Mouse (Mus musculus): ENCODE measurements at regions not wholly inside any gene's neighbourhood (a gene's known extent, or its start where the extent isn't known, plus 50 kb on each side); places are given as distances from the start of the nearest gene placed in this dataset.

DNA sequence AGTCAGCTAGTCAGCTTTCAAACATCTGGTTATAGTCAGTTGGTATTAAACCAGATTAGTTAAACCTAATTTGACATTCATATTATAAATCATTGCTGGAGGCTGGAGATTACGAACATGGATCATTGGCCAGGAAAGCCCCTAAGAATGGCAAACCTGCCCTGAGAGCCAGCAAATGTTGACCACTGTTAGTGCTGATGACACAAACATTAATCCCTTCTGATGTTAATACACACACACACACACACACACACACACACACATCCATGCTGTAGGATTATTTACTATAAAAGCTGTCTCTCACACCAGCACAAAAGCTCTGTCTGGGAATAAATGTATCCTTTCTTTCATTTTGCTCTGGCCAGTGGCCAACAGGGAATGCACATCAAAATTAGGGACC lies 329.4 kb upstream of the Atp2b1 start:
- no peak for DNase-seq

DNA sequence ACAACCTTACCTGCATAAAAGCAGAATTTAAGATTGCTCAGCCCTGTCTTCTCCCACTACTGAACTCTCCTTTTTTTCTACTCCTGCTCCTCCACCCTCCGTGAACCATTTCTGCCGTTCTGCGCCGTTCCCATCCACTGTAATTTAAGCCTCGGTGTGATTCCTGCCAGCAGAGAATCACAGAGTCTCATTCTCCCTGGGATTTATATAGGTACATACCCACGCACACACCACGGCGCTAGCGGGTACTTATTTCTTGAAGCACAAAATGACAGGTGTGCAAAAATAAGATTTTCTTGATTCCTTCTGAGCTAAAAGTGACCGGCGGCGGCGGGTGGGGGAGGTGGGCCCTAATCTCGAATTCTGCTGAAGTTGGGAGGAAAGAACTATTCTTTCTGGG lies 324.5 kb upstream of the Atp2b1 start:
- DNase-seq: no peak

DNA sequence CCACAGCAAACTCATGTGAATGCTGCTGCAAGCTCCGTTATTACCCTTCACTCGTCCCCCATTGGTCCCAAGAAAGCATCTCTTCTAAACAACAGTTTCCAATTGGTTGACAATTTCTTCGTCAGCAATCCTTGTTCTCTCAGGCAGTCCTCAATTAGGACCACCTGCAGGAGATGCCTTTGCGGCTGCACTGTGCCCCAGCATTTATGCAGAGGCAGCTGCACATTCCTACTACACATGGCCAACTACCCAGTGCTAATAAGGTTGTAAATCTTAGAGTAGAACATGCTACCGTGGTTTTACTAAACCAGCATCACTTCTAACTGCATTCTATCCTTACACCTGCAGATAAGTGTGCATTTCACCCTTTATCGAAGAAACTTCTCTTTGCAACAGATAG lies 322.1 kb upstream of the Atp2b1 start:
- no peak for DNase-seq

DNA sequence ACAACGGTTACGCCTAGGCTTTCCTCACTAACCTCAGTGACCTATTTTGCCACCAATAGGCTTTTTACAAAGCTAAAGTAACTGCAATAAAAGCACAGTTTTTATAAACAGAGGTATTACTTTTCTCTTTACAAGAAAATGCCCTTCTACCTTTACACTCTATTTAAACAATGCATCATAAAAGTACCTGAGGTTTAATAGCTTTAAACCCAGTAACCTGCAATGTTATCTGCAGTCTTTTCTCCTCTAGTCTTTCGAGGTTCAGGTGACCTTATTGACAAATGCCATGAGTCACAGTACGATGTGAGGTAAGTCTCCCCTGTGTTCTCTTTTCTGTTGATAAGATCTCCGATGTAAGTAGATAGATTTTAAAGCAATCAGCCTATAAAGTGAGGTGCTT lies 320.3 kb upstream of the Atp2b1 start:
- no peak for DNase-seq

DNA sequence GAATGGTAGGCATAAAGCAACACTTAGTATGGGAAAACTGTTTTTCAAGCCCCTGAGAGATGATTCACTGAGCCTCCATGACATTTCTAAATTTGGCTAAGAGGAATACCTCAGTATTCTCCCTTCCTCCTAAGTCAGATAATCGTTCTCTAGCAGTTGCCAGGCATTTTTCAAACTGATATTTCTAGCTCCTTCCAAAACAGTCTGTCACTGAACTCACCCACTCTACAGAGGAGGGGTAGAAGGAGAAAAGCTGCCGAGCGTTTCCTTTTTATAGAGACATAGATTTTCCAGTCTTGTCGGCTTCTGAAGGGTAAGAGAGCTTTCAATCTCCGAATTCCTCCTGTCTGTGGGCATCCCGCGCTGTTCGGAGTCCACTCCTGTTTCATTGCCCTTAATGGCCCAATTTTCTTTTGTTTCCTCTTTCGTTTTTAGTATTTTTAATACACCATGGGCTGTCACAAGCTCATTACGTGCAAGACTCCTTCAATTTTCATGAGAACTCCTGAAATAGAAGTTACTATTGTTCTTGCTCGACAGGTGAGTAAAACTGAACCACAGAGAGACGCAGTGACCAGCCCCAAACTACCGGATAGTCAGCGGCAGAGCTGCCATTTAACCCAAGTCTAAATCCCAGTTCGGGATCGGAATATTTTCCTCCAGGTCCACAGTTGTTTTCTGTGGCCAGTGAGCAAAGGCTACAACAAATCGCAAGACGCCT lies 305.8 kb upstream of the Atp2b1 start:
- DNase-seq: no peak

DNA sequence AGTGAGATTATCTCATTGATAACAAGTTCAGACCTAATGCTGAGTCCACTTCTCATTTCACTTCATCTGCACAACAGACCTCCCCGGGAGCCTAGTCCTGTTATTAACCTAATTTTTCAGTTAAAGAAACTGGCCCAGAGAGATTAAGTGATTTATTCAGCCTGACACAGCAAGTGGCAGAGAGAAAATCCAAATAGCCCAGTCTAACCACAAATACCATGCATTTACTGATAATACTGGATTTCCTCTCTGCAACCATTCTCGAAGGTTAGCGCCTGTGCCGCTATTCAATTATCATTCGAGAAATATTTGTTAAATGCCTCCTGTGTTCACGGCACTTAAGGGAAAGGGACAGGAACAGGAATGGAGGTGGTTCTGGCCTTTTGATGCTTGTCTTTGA lies 303.5 kb upstream of the Atp2b1 start:
- no peak for DNase-seq

DNA sequence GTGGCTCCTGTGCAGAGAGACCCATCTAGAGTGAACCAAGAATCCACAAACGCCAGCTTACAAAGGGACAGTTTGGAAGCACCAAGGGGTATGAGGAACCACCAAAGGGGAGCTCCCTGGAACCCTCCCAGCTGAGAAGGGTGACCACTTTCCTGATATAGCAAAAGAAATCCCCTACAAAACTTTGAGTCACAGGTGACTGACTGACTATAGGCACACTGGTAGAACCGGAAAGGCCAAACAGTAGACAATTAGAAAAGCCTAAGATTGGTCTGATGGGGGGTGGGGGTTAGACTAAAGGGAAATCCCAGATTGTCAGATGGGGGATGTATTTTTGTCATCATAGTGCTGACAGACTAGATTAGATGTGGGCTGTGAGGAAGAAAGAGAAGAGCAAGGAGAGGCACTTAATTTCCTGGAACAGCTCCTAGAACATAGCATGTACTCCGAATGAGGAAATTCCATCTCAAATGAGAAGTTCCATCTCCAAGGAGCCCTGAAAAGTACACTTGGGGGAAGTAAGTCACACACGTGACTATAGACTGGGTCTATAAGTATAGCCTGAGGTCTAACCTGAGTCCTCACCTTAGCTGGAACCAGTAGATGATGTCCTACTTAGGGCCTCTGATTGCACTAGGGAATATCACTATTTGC lies 302.4 kb upstream of the Atp2b1 start:
- DNase-seq: no peak

DNA sequence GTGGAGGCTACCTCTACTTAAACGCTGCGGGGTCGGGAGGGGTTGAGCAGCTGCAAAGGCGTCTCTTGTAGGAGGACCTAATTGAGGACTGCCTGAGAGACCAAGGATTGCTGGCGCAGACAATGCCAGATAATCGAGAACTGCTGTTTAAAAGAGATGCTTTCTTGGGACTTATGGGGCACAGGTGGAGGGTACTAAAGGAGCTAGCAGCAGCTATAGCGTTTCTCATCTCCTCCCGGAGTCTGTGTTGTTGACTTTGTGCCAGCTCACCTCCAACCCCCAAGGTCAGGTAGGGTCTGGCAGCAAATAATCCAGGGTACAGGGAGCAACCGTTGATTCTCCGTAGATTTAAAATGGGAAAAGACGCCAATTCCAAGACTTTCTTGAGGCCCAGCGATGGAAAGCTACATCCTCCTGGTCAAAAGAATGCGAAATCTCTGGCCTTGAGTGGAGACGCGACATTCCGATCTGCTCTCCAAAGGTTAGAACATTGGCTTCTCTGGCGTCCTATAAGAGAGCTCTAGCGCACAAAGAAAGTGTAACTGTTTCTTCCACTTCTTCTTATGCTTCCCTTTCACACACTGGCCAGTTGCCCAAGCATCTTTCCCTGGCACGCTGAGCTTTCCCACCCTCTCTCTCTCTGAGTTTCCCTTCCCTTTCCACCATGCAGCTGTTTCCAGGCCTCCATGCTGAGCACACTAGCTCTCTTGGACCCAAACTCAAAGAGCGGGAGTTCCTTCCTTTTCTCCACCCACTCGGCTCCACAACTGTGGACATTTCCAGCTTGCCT lies 295.3 kb upstream of the Atp2b1 start:
- DNase-seq: no peak

DNA sequence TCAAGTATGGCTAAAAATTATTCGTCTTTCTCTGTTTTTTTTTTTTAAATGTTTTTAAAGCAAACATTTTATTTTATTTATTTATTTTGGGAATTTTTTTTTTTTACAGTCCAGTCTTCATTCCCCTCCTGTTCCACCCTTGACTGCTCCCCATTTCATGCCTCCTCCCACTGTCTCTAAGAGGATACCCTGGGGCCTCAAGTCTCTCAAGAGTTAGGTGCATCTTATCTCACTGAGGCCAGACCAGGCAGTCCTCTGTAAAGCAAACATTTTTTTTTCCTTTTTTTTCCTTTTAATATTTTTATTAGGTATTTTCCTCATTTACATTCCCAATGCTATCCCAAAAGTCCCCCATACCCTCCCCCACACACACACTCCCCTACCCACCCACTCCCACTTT lies 290.1 kb upstream of the Atp2b1 start:
- DNase-seq: no peak

DNA sequence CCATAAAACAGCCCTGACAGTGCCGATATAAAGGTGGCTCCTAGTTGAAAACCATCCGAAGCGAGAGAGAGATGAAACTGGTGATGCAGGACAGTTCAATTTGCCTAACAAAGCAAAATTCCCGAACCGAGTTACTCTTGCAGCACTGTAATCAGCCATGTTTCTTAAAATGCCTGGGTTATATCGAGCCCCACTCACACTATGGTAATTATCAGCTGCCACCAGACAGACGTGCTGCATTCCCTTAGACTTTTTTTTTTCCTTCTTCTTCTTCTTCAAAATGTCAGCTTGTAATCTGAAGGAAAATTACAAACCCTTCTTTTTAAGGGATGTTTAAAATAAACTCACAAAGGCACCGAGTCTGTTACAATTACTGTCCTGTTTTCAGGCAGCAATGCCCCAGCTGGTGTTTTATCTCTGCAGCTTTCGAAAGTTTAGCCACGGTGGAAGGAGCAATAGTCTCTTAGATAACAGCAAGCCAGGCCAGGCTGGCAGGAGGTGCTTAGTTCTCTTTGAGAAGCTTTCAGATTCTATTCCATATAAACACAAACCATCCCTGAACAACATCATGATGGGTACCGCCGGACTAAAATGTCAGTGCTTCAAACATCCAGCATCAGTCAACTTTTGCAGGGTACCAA lies 289.4 kb upstream of the Atp2b1 start:
- DNase-seq: no peak

DNA sequence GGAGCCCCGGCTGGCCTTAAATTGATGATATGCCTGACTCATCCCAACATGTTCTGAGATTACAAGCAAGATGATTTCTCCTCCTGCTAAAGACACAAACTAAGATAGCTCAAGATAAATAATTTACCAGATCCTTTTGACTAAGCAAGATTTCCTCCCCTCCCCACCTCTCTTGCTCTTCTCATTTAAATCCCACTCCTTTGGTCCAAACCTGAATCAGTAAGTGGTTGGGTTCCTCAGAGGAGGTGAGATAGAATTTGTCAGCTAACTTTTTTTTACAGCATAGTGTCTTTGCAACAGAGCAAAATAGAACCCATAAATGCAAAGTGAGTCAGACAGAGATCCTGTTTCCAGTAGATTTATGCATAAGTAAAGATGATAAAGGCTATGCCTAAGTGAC lies 286.0 kb upstream of the Atp2b1 start:
- DNase-seq: no peak

DNA sequence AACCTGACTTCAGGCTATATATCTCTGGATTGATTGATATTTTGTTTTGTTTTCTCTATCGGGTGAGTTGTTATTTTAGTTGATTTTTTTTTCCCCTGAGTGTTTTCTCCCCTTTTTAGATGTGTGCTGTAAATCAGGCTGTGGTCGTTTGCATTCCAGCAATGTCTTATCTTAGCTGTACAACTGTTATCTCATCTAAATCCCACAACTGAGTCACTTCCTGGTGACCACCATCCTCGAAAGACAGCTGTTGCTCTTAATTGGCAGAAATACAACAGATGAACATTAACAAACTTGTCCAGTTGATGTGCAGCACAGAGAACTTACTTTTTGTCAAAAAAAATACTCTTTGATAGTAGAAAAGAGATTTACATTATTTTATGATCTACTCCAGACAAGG lies 285.0 kb upstream of the Atp2b1 start:
- no peak for DNase-seq

DNA sequence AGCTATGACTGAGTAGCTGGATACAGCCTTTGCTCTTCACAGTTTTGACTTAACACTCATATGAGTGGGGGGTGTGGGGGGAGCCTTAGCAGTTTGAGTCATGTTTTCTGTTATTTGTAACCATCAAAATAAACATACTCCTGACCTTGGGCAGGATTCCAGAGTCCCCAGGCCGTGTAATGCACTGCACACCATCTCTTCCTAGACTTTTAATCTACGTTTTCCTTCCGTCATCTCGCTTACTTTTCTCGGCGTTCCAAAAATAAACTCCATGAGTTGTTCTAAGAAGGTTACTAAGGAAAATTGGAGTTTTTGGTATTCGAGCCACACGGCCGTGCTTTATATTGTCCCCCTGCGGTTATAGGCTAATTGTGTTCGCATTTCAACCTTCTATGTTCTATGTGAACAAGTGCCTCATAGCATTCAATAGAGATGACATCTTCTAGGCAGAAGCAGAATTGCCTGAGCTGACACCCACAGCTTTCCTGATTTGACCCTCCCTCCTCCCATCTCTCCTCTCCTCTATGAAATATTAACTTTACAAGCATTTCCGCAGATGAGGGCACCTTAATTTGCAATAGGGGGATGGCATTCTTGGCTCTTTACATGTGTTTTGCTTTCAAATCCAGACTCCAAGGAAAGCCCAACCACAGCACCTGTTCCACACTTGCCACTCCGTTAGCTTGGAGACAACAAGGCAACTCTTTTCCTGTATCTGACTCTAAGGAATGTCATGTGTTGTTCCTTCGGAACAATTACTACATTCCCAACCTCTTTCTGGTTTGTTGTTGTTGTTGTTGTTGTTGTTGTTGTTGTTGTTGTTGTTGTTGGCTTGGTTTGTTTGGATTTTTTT lies 276.2 kb upstream of the Atp2b1 start:
- DNase-seq: no peak

DNA sequence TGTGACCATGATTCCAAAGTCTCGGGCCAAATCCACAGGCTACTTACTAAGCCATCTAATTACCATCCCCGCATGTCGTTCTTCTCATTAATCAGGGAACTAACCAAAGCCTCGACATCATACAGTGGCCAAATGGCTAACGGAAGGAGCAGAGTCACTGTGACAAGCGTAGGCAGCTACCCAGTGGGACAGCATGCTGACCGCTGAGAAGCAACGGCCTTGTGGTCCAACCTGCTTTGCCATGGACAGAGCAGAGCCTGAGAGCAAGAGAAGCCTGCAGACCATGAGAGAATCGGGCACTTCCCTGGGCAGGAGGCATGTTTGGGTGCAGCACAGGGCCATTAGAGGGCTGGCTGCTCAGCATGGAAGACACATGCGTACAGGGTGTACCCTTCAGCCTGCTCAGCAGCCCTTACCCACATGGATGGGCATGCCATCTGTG lies 268.5 kb upstream of the Atp2b1 start:
- DNase-seq: no peak

DNA sequence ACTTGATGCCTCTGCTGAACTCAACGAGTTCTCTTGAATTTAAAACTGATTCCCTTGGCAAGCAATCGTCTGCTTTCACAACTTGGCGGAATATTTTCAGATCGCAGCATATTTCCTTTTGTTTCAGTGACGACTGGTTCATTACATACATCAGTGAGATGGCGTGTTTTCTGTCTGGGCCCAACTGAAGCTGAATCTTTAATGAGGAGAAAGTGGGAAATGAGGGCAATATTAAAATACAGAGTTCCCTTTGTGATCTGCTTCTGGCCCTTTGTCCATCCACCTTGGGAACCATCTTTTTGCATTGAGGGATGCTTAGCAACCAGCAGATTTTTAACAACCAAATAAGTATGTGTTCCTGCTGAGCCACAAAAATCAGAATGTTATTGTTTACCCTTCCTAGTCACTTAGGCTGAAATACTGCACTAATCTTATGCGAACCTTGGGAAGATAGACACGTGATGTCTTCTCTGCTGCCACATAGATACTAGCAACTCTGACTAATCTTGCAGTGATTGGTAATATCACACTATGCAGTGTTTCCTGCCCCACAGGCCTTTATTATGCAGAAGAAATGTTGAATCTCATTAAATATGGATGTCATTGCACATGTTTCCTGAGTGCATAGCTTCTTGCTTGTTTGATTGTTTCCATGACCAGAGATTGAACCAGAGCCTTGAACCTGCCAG lies 267.8 kb upstream of the Atp2b1 start:
- no peak for DNase-seq

DNA sequence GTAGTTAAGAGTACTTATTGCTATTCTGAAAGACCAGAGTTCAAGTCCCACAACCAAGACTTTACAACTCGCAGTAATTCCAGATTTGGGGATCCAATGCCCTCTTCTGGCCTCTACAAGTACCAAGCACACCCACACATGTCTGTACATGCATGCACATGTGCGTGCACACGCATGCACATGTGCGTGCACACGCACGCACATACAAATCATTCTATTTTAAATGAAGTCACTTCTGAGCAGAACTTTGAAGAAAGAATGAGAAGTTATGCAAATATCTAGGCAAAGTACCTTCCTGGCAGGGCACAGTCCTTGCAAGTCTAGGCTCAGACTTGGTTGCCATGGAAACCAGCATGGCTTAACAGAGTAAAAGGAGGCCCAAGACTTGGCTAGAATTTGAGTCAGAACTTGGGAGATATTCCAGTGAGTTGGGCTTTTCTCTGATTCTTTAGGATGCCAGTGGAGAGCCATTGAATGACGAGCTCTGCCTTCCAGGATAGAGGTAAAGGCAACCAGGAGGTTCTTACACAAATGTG lies 265.4 kb upstream of the Atp2b1 start:
- DNase-seq: no peak

DNA sequence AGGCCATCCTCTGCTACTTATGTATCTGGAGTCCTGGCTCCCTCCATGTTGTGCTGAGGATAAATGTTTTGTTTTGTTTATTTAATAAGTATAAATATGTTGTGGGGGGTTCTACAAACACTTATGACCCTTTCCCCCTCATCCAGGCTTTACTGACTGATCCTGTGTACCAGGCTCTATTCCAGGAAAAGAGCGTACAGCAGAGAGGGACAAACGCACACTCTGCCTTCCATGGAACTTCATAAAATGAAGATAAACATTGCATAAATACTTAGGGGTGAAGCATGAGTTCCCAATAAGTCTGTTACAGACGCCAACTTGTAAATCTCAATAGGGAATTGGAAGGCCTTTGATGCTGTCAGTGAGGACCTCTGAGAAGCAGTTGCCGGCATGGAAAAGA lies 263.7 kb upstream of the Atp2b1 start:
- DNase-seq: no peak

DNA sequence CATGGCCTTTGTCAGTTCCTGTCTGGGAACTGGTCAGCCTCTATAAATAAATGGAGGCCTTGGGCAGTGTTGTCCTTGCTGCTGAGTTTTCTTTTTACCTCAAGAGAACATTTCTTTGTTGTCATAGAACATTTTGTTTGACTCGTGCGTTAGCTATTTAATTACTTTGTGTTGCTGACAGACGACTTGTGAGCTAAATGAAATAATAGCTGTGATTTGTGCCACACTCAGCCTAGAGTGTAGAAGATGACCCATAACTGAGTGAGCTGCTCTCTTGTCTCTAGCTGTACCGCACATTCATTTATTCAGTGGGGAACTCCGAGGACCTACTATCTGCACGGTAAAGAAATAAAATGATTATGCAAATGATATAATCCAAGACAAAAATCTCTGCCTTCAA lies 263.1 kb upstream of the Atp2b1 start:
- DNase-seq: no peak

DNA sequence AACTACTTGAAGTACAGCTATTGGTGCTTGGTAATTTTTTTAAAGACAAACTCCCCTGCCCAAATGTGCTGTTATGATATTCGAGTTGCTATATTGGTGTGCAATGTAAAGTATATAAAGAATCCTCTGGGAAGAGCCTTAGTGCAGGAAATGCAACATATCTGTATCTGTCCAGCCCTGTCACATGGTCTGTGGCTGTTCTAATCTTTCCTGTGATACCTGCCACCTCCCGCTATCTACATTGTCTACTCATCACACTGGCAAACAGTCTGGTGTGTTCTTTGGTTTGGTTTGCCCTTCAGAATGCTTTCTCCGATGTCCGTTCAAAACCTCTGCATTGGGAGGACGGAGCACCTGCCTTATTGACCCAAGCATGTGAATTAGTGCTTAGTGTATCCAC lies 262.6 kb upstream of the Atp2b1 start:
- no peak for DNase-seq

DNA sequence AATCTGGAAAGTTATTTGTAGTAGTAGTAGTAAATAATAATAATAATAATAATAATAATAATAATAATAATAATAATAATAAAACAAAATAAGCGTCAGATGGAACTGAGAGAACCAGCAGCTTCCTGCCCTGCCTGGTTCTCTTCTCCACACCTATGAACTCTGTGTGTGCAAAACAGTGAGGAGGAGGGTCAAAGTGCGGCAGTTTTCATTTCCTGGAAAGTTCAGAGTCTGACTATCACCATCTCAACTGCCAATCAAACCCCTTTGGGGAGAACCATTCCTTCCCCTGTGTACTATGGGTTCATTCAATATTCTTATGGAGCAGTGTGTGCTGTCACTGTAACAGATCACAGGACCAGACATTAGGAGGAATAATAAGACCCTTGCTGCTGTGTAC lies 262.1 kb upstream of the Atp2b1 start:
- peak; percentile 28 for DNase-seq

DNA sequence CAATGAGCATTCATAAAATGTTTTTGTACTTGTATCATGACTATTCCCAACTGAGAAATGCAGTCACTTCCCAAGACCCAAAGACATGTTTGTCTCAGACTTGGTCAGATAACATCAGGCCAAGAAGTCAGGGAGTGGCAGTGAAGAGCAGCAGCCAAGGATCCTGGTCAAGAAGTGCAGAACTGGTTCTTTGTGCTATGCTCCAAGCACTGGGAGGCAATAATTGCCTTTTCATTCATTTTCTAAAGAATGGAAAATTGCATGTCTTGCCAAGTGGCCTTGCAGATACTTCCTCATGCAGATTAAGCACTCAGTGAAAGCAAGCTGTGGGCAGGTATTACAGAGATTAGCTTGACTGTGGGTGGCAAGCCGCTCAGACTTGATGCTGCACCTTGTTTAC lies 253.5 kb upstream of the Atp2b1 start:
- peak; percentile 7 for DNase-seq
